Mouse (Mus musculus) lung, embryonic 14.5 days (tissue): Measurements from ENCODE around the gene Mettl21a. TPM values are rescaled to one million over a fixed set of nuclear protein-coding genes. Genes with fewer than 3 reads are reported as not detected.
A peak's percentile ranks its signal among the peaks of the same experiment; 100 is the strongest.
"Not testable (repeated sequence)": the region's sequence is repeated elsewhere in the genome, so short reads cannot be mapped to it uniquely, and the experiment has no call there.

Experiments used
- ATAC-seq: fragments of 200-750 bp; cut with Nextera tagmentation; 2 replicates; pipeline ENCODE4 v1.8.0; 2017; ENCODE audit warnings: mild to moderate bottlenecking, moderate TSS enrichment, moderate library complexity; ENCODE audit not compliant: insufficient read depth
- DNase-seq: peaks from one replicate; pipeline ENCODE4 v3.0.0-alpha.2; 2015
- H3K27ac ChIP-seq: fragments of 300-500 bp; sonication (generic); 2 replicates; pipeline ENCODE4 v1.5.1; 2014; ENCODE audit warnings: low read depth, mild to moderate bottlenecking, moderate library complexity
- H3K27me3 ChIP-seq: fragments of 300-500 bp; sonication (generic); 2 replicates; pipeline ENCODE4 v1.6.1; 2014; ENCODE audit warnings: low read length, control low read depth; ENCODE audit not compliant: insufficient read depth
- H3K36me3 ChIP-seq: fragments of 300-500 bp; sonication (generic); 2 replicates; pipeline ENCODE4 v1.6.1; 2014; ENCODE audit warnings: control low read depth; ENCODE audit not compliant: insufficient read depth
- H3K4me1 ChIP-seq: fragments of 300-500 bp; sonication (generic); 2 replicates; pipeline ENCODE4 v1.6.1; 2014; ENCODE audit warnings: antibody characterized with exemption, control low read depth; ENCODE audit not compliant: insufficient read depth
- H3K4me2 ChIP-seq: fragments of 300-500 bp; sonication (generic); 2 replicates; pipeline ENCODE4 v1.6.1; 2014; ENCODE audit warnings: mild to moderate bottlenecking
- H3K4me3 ChIP-seq: fragments of 300-500 bp; sonication (generic); 2 replicates; pipeline ENCODE4 v1.5.1; 2014; ENCODE audit warnings: low read depth, low read length
- H3K9ac ChIP-seq: fragments of 300-500 bp; sonication (generic); 2 replicates; pipeline ENCODE4 v1.6.1; 2014
- H3K9me3 ChIP-seq: fragments of 300-500 bp; sonication (generic); 2 replicates; pipeline ENCODE4 v1.6.1; 2016; ENCODE audit warnings: low read depth, low read length, control low read depth
- CTCF ChIP-seq: IDR thresholded peaks from 2 replicates; pipeline ENCODE4 v1.5.1; 2016; ENCODE audit warnings: antibody characterized with exemption, low read depth
- WGBS: fragments of 180-500 bp; shearing (Covaris S2); extraction: QIAGEN DNeasy Blood & Tissue Kit; methylation state at CpG from one replicate; pipeline ENCODE4 v1.1.7; 2014; 5-methylcytosine and 5-hydroxymethylcytosine counted together
- polyA plus RNA-seq: library from polyadenylated mRNA; unstranded; fragments of >200 nt; fragmentation: Nextera tagmentation; extraction: Ambion mirVana; gene quantifications from 2 replicates; pipeline ENCODE4 v1.2.1, GENCODE M21; 2014

The Mettl21a gene
- 17.8 and 20.3 TPM in 2 replicates for polyA plus RNA-seq

DNA sequence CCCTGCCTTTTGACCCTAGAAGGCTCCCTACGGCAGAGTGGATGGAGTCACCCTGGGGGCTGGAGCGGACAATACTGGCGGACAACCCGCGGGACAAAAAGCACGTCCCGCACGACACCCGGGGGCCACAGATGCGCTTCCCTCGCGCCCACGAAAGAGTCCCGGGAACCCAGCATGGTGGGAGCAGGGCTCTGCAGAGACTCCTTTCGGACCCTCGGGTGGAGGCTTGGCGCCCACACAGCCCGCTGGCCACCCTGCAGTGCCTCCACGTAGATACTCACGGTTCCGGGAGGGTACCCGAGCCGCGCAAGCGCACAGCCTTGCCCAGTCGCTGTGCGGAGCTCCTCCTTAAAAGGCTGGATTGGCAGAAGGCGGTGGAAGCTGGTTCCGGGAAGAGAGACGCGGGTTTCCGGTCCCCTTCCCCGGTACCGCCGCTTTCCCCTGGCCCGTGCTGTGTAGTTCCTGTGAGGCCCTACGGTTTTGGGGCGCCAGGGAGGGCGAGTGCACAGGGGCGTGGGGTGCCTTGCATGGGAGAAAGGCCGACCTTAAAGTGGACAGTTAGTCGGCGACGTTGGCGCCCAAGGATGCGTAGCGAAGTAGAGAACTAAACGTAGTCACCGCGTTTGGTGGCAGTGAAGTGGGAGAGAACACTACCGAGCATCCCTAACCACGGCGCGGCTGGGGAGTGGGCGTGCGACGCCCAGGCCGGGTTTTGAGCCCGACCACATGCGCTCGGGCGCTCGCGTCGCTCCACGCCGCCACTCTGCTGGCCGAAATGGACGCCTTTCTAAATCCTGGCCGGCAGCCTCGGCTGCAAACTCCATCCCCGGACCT, at the start of gene Mettl21a:
Gene Mettl21a, minus strand, starts transcription at position 362 of the 834 bp plus-strand sequence.
- H3K4me2 ChIP-seq: peak within 1 kb of the TSS; percentile 61

DNA sequence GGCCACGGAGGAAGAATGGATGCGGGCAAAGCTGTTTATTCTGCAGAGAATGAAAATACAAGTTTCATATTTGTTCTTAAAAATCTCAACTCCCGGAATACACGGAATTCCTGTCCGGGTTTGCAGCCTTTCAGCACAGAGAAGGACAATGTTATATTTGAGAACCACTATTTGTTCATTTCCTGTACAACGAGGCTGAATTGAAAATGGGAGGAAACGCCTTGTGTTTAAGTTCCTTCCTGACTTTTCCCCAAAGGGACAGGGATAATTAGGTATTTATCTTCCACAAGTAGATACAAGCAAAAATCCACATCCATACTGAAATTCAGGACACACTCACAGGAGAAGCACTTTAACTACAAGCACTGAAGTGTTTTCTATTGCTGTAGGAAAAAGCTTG, 41.8 kb upstream of the Mettl21a start:
- Histone ChIP-seq H3K27ac (no peak overlapping the region), H3K9ac (no peak overlapping the region), H3K36me3 (no peaks in the 10 kb centered on the region), H3K4me3 (no peak overlapping the region), H3K9me3 (no peaks in the 10 kb centered on the region), H3K27me3 (no peaks in the 10 kb centered on the region), H3K4me2 (0 out of 2 replicates have a peak overlapping the region, but pooled peaks have one; percentile 12), H3K4me1 (no peaks in the 10 kb centered on the region)
- DNase-seq: peak; percentile 15
- no peak for TF ChIP-seq CTCF
- ATAC-seq: no peak
- 44% methylated on average over 7 of the region's 7 CpGs for WGBS

More for the DNA sequence above, at the start of gene Mettl21a:
- Histone ChIP-seq H3K4me1 (peaks cover 4% of the 10 kb centered on the region; the same call in 1 of the 2 replicates), H3K27ac (peak within 1 kb of the TSS; percentile 99), H3K36me3 (peaks cover 13% of the 10 kb centered on the region; the same call in 1 of the 2 replicates), H3K27me3 (no peaks in the 10 kb centered on the region), H3K9me3 (no peaks in the 10 kb centered on the region), H3K9ac (peak within 1 kb of the TSS; percentile 85), H3K4me3 (peak within 1 kb of the TSS; percentile 72)
- ATAC-seq (peak; percentile 96), DNase-seq (peak; percentile 95)
- TF ChIP-seq CTCF: no peak
- under 1% methylated on average over 72 of the region's 72 CpGs for WGBS

DNA sequence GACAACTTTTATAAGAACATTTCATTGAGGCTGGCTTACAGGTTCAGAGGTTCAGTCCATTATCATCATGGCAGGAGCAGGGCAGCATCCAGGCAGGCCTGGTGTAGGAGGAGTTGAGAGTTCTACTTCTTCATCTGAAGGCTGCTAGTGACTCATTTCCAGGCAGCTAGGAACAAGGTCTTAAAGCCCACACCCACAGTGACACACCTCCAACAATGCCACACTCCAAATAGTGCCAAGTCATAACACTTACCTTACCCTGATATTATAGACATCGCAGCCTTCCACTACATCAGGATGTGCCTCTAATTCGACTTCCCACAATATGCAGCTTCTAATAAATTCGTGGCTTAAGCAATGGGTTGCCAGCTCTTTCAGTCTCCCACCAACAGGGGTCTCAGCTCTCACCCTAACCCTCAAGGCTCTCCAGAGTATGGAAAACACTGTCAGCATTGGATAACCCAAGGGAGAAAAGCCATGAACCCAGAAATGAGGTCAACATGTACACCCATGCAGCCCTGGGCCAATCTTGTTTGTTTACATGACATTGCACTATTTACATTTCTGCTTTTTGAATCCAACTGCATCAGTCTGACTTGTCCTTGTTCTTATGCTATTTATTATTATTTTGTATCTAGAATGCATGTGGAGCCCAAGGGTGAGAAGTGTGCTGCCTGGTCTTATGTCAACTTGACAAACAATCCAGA, 39.5 kb upstream of the Mettl21a start:
- Histone ChIP-seq H3K9ac (no peak overlapping the region), H3K27ac (no peak overlapping the region), H3K4me1 (no peaks in the 10 kb centered on the region), H3K9me3 (no peaks in the 10 kb centered on the region), H3K4me3 (no peak overlapping the region), H3K4me2 (no peak overlapping the region), H3K27me3 (no peaks in the 10 kb centered on the region), H3K36me3 (no peaks in the 10 kb centered on the region)
- DNase-seq (no peak), ATAC-seq (no peak)
- WGBS: 79% methylated on average over 3 of the region's 3 CpGs
- 0 out of 2 replicates have a peak, but pooled peaks have one; percentile 1 for TF ChIP-seq CTCF

DNA sequence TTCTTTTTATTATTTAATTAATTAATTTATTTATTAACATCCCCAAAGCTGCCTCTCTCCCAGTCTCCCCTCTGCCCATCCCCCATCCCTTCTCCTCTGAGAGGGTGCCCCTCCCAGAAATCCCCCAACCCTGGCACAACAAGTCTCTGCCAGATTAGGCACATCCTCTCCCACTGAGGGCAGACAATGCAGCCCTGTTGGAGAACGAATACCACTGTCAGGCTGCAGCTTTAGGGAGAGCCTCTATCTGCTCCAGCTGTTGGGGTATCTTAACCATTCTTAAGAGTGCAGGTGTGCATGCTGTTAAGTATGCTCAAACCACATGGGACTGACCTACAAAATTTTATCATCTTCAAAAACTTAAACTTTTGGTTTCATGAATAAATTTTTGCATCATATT, 38.4 kb upstream of the Mettl21a start:
- no peak for DNase-seq

DNA sequence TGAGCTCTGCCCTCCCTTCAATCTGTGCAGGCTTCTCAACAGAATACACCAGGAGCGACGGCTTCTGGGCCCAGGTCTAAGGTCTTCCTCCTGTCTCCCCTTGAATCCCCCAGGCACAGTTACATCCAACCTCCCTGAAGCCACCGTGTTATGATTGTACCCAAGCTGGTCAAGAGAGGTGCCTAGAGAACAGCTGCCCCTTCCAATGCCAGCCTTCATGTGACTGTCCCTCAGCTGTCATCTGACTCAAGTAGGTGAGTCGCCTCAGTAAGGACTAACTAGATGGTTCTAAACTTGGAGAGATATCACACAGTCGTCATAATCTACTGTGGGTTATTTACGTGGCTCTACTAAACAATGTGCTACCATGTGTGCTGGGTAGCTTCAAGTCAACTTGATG, 36.7 kb upstream of the Mettl21a start:
- Histone ChIP-seq H3K27ac (no peak overlapping the region), H3K4me3 (no peak overlapping the region), H3K36me3 (no peaks in the 10 kb centered on the region), H3K27me3 (no peaks in the 10 kb centered on the region), H3K9me3 (no peaks in the 10 kb centered on the region), H3K4me1 (no peaks in the 10 kb centered on the region), H3K9ac (no peak overlapping the region), H3K4me2 (no peak overlapping the region)
- DNase-seq (no peak), ATAC-seq (no peak)
- WGBS: 89% methylated on average over 6 of the region's 6 CpGs
- no peak for TF ChIP-seq CTCF

More for the DNA sequence above, 38.4 kb upstream of the Mettl21a start:
- no peak for ATAC-seq
- no peak for TF ChIP-seq CTCF
- H3K27ac ChIP-seq: no peak overlapping the region
- H3K4me1 ChIP-seq: no peaks in the 10 kb centered on the region
- H3K36me3 ChIP-seq: no peaks in the 10 kb centered on the region
- no peak overlapping the region for H3K9ac ChIP-seq
- 20% methylated on average over 1 of the region's 1 CpGs for WGBS
- H3K4me2 ChIP-seq: no peak overlapping the region
- H3K9me3 ChIP-seq: no peaks in the 10 kb centered on the region
- no peak overlapping the region for H3K4me3 ChIP-seq
- H3K27me3 ChIP-seq: no peaks in the 10 kb centered on the region

DNA sequence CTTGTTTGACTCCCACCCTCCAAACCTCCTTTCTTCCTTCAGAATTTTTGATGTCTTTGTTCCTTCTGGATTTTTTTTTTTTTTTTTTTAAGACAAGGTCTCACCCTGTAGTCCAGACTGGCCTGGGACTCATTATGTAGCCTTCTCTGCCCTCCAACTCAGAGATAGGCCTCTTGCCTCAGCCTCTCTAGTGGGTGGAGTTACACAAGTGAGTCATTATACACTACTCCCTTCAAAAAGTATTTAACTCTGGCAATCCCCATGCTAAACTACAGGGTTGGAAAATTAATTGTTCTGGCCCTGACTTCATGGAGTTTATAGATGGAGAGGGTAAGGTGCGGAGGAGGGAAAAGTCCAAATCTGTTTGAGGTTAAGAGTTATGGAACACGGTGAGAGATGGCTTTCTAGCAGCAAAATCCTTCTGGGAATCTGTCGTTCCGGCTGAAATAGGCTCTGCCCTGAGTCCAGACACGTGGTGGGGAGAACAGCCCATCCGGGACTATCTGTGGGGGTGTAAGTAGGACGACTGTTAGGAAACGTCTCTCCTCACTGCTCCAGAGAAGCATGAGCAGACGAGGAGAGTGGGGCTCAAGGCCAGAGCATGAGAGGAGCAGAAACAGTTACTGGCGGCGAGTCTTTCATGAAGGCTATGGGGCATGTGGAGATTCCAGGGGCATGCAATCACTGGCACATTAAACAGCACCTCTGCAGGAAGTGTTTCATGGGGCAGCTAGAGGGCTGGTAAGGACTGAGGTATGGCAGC, 32.5 kb upstream of the Mettl21a start:
- Histone ChIP-seq H3K36me3 (no peaks in the 10 kb centered on the region), H3K27ac (no peak overlapping the region), H3K9me3 (no peaks in the 10 kb centered on the region), H3K9ac (no peak overlapping the region), H3K4me1 (no peaks in the 10 kb centered on the region), H3K27me3 (no peaks in the 10 kb centered on the region), H3K4me2 (no peak overlapping the region), H3K4me3 (no peak overlapping the region)
- TF ChIP-seq CTCF: no peak
- WGBS: 69% methylated on average over 11 of the region's 11 CpGs
- DNase-seq: no peak
- no peak for ATAC-seq

DNA sequence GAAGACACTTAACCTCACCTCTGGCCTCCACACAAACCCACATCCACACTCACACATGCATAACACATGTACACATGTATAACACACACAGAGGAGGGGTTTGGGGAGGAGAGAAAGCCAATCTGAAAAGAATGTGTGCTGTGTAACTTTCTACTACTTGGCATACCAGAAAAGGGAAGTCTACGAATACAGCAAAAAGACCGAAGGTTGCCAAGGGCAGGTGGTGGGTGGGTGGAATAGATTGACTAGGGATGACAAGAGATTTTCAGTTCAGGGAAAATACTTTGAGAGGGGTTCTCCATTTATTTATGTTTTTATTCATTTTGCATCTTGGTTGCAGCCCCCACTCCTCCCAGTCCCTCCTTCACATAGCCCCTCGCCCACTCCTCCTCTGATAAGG, 27.5 kb upstream of the Mettl21a start:
- Histone ChIP-seq H3K4me1 (no peaks in the 10 kb centered on the region), H3K9ac (no peak overlapping the region), H3K4me2 (no peak overlapping the region), H3K27ac (no peak overlapping the region), H3K9me3 (no peaks in the 10 kb centered on the region), H3K4me3 (no peak overlapping the region), H3K36me3 (no peaks in the 10 kb centered on the region), H3K27me3 (no peaks in the 10 kb centered on the region)
- TF ChIP-seq CTCF: no peak
- WGBS: 86% methylated on average over 3 of the region's 3 CpGs
- DNase-seq (no peak), ATAC-seq (no peak)

DNA sequence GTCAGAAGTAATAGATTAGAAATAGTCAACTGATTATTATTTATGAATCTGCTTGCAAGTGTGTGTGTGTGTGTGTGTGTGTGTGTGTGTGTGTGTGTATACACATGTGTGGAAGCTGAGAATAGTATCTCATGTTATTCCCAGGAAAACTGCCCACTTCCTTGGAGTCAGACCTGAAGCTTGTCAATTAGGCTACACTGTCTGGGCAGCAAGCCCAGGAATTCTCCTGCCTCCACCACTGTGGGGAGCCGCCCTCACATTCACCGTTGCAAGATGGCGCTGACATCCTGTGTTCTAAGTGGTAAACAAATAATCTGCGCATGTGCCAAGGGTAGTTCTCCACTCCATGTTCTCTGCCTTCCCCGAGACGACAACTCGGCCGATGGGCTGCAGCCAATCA, 25.5 kb upstream of the Mettl21a start:
- not testable (repeated sequence) for H3K36me3 ChIP-seq, H3K27me3 ChIP-seq, H3K4me2 ChIP-seq, H3K27ac ChIP-seq, H3K4me1 ChIP-seq, H3K9me3 ChIP-seq, ATAC-seq, DNase-seq, H3K9ac ChIP-seq, H3K4me3 ChIP-seq
- 92% methylated on average over 8 of the region's 8 CpGs for WGBS
